Mouse (Mus musculus): ENCODE data around the gene Npr1.

The Npr1 gene

GRCm38 (mm10) chr3:90465686-90466310 lies at the start of gene Npr1:
Gene Npr1, minus strand, starts transcription at chr3:90465866.
- peak; percentile 71 for DNase-seq (ENCODE audit: extremely low spot score, low spot score)

DNA sequence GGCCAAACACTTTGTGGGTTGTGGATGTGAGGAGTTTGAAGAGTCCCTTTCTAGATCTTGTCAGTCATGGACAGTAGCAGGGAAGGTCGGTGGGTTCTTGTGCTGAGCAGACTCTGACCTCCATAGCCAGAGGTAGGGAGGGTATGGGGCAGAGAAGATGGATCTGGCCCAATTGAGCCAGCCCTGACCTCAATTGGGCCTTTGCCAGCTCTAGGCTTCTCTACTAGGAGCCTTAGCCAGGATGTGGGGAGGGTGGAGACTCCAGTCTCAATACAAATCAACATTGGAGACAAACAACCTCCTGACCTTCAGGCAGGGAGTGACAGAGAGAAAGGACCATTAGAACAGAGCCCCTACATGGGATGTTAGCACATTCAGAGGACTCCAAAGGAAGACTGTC lies 49.6 kb upstream of the Npr1 start:
- DNase-seq (ENCODE audit: extremely low spot score, low spot score): no peak

DNA sequence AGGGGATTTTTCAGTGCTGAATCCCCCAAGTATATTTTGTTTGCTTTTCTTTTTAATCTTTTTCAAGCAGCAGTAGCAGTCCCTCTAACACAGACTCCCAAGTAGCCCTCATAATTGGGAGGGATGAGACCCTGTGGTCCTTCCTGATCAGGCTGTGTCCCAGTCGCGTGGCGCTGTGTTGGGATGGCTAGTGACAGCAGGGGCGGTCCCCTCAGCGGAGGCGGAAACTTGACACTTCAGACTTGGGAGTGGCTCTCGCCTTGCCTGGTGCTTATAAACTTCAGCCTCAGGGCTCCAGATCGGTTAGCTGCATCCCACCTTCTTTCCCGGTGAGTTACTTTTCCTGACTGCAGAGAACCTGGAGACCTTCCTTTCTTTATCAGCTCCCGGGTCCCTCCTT lies 49.0 kb upstream of the Npr1 start:
- peak; percentile 66 for DNase-seq (ENCODE audit: extremely low spot score, low spot score)

- peak; percentile 48 for DNase-seq (ENCODE audit: extremely low spot score, low spot score)
Observed at GRCm38 (mm10) chr3:90513796-90514590, 48.3 kb upstream of the Npr1 start, which contains the start of the genes S100a1 and S100a13. Gene S100a1, minus strand, starts transcription at chr3:90514392. Gene S100a13, plus strand, starts transcription at chr3:90514435.

DNA sequence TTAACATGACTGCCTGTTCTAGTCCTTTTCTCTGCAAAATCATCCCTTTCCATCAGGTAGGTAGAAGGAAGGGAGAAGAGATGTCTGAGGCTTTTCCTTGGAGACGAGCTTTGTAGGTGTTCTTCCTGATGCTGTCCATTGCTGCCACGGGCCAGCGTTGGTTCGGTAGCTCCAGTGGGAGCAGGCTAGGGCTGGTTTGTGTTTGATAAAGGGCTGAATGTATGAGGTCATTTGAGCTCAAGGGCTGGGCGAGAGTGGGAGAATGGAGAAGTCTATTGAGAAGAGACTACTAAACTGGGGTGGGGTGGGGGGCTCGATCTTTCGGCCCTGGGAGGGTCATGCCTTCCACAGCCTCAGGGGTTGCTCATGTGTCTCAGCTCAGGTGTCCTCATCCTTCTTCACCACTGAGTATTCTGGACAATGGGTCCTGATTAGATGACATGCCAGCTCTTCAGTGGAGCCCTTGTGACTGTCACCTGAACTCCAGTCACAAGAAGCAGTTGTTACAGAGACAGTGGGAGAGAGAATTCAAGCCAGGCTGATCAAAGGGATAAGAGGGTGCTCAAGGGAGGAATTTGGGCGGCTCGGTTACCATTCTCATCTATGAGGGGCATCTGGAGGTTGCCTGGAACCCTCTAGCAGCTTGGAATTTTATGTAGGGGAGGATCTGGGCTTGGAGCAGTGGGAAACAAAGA lies 47.4 kb upstream of the Npr1 start:
- DNase-seq (ENCODE audit: extremely low spot score, low spot score): no peak

DNA sequence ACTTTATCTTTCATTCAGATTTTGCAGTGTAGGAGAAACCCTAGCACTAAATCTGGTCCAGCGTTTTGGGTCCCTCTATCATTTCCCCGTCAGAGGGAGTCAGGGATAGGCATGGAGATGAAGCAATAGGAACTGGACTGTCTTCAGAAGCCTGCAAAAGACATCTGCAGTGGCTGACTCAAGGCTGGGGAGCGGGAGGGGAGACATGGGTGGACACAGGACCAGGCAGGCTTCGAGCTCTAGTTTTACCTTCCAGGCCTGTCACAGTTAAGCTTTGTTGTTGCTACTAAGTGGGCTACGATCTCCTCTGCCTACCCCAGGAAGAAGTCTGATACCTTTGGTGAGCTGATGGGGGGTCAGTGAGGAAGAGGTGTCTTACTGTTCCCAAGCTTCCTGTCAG lies 46.6 kb upstream of the Npr1 start:
- no peak for DNase-seq (ENCODE audit: extremely low spot score, low spot score)

- no peak for DNase-seq (ENCODE audit: extremely low spot score, low spot score)
Observed at GRCm38 (mm10) chr3:90509747-90510123, 44.1 kb upstream of the Npr1 start.

GRCm38 (mm10) chr3:90508950-90509746 lies 43.5 kb upstream of the Npr1 start, which contains the start of gene Chtop:
Gene Chtop, minus strand, starts transcription at chr3:90509498.
- DNase-seq (ENCODE audit: extremely low spot score, low spot score): peak; percentile 99

- no peak for DNase-seq (ENCODE audit: extremely low spot score, low spot score)
Observed at GRCm38 (mm10) chr3:90508287-90508949, 42.8 kb upstream of the Npr1 start.

DNA sequence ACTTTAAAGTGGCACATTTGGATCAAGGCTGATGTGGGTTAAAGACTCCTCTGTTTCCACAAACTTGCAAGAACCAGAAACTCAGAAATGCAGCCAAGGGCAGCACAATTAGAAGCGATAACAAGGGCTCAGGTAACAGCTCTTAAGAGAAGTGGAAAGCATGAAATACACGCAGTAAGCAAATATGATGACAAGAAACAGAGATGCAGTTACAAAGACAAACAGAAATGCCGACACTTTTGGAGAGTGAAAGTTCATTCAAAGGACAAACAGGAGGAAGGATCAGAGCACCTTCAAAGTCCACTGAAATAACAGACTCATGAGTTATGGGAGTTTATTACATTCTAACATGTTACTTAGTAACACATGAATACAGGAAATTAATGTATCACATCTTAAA lies 40.7 kb upstream of the Npr1 start:
- no peak for DNase-seq (ENCODE audit: extremely low spot score, low spot score)

- no peak for DNase-seq (ENCODE audit: extremely low spot score, low spot score)
Observed at GRCm38 (mm10) chr3:90505216-90505615, 39.5 kb upstream of the Npr1 start.

DNA sequence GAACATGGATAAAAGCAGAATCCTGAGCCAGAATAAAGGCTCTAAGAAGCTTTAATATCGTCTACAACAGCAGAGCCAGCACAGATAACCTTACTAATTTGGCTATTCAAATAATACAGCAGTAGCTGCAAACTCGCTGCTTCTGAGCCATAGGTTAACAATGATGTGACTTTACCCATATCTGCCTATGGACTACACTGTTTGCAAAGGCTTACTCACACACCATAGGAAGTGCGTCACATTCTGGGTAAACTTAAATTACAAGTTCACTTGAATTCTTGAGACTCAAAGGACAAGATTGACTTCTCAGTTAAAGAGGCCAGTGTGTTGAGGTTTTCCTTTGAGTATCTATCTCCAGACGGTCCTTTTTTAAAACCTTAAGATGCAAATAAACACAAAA lies 37.8 kb upstream of the Npr1 start:
- DNase-seq (ENCODE audit: extremely low spot score, low spot score): no peak

- DNase-seq (ENCODE audit: extremely low spot score, low spot score): no peak
Observed at GRCm38 (mm10) chr3:90497597-90497996, 31.9 kb upstream of the Npr1 start.

DNA sequence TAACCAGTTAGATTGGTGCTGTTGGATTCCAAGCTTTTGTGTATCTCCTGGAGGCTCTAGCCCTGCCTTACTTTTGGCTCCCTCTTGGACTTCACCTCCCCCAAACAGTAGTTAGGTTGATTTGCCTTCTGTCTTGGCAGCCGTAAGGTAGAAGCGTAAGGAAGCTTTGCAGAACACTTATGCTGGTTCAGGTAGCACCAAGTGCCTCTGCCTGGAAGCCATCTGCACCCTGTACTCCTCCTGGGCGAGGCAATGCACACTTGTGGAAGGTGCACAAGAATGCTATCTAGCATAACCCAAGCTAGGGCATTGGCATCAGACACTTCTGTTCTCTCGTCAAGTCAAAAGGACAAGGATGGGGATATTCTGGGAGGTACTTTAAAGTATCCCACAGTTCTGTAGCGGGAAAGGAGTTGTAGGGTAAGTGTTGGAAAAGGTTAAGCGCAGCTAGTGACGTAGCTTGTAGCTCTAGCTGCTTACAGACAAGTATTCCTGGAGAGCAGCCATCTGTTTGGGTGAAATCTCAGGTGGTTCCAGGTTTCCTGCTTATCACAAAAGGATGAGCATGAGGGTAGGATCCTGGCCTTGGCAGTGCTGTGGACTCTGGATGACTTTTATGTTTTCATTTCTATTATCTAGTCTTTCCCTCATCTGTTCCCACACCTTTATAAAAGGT lies 30.3 kb upstream of the Npr1 start:
- no peak for DNase-seq (ENCODE audit: extremely low spot score, low spot score)

DNA sequence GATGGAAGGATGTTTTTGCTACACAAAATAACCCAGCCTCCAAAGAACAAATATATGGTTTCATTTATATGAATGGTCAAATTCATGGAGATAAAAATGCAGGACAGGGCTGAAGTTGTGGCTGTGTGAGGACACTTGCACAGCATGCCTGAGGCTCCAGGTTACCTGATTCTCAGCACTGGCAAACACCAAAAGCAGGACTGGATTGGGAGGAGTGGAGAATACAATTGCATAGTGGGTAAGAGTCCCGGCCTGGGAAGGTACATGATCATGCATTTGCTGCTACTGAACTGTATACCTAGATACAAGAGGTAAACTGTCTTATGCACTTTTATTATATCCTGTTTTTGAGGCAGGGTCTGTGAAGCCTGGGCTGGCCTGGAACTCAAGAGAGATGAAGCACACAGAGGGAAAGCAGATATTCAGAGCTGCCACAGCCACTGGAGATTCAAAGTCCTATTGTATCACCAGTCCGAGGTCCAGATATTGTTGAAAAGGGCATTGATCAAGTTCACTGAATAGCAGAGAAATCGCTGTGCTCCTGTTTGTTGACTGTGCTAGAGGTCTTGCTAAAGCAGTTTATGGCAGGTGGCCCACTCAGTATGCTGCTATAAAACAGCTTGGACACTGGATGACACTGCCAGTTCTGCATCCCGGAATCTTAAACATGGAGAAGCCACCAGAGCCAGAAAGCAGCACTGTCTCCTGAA lies 28.3 kb upstream of the Npr1 start:
- no peak for DNase-seq (ENCODE audit: extremely low spot score, low spot score)

- DNase-seq (ENCODE audit: extremely low spot score, low spot score): no peak
Observed at GRCm38 (mm10) chr3:90491350-90491749, 25.7 kb upstream of the Npr1 start.

GRCm38 (mm10) chr3:90490696-90491256 lies 25.1 kb upstream of the Npr1 start, which contains the start of gene Snapin:
Gene Snapin, minus strand, starts transcription at chr3:90491033.
- DNase-seq (ENCODE audit: extremely low spot score, low spot score): peak; percentile 97

DNA sequence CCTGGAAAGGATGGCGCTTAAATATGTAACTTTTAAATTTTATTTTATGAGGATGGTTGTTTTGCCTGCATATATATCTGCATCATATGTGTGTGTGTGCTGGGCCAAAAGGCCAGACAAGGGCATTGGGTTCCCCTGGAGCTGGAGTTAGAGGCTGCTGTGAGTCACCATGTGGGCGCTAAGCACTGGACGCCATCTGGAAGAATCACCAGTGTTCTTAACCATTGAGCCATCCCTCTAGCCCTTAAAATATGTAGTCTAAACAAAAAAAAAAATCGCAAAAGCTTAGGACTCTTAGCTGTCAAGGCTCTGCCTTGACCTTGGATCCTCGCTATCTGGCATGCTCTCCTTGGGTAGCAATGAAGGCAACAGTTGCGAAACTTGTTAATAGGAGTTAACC lies 22.9 kb upstream of the Npr1 start:
- DNase-seq (ENCODE audit: extremely low spot score, low spot score): no peak

GRCm38 (mm10) chr3:90486998-90487397 lies 21.3 kb upstream of the Npr1 start:
- no peak for DNase-seq (ENCODE audit: extremely low spot score, low spot score)
